Mouse (Mus musculus): ENCODE results near the gene Tnr.

- no peak for TF ChIP-seq CTCF (IDR thresholded peaks at IDR 0.05)
- TF ChIP-seq EP300 (IDR thresholded peaks at IDR 0.05; ENCODE audit: insufficient read depth, low read depth, low read length) = no peak
- no peak for TF ChIP-seq POLR2A (IDR thresholded peaks at IDR 0.05; ENCODE audit: insufficient read depth, low read depth, low read length)
Measured at GRCm38 (mm10) chr1:159939335-159939734, 415.8 kb downstream of the Tnr start.
